Mouse (Mus musculus) left cerebral cortex, postnatal 4 days (tissue): ENCODE measurements around the gene Dhtkd1. TPM values are rescaled to one million over a fixed set of nuclear protein-coding genes. Genes with fewer than 3 reads are reported as not detected.
A peak's percentile ranks its signal among the peaks of the same experiment; 100 is the strongest.

Experiments
- DNase-seq: peaks from one replicate; pipeline ENCODE4 v3.0.0-alpha.2; 2022
- intact Hi-C: fragments of 180-260 bp; cut with DNase I; formaldehyde crosslinking; loops from one replicate; pipeline ENCODE4 v1.15.1; 2025
- total RNA-seq, 2 experiments: library from RNA; stranded (reverse); gene quantifications; 2 replicates each; pipeline ENCODE4 v1.2.3; 2021

The Dhtkd1 gene
- total RNA-seq, 2 experiments from 2014 or later, result 11.6 to 14.8 TPM

GRCm38 (mm10) chr2:5934936-5935335, 7.7 kb downstream of the Dhtkd1 start:
- no peak for DNase-seq
- intact Hi-C loops, result no loop called here

- DNase-seq, result no peak
- intact Hi-C loops, result no loop called here
These were observed 10.7 kb downstream of the Dhtkd1 start for GRCm38 (mm10) chr2:5931938-5932337.

DNA sequence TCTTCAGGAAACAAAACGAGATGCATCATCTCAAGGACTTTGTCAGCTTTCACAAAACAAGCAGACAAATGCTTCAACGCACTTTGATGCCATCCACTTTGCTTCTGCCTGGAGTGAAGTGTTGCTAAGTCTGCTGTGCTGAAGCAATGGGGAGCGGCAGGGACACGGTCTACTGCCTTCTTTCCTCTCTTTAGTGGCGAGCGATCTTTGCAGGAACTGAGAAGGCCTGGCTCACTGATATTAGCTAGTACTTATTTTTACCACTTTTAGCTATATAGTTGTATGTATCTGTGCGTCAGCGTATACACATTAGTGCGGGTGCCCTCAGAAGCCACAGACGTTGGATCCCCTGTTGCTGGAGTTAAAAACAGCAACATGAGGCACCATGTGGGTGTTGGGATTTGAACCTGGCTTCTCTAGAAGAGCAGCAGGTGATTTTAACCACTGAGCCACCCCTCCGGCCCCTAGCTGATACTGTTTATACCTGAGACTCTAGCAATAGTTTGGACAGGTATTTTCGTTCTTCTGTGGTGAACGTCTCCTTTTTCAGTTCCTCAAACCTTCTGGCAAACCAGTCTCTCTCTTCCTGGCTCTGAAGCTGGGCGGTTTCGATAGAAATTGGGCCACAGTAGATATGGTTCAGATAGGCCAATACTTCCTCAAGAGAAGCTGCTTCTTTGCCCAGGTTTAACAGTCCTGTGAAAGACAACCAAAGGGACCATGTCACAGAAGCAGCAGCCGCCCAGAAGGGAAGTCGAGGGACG, 12.1 kb downstream of the Dhtkd1 start:
- DNase-seq, result no peak
- intact Hi-C loops, result no loop called here

DNA sequence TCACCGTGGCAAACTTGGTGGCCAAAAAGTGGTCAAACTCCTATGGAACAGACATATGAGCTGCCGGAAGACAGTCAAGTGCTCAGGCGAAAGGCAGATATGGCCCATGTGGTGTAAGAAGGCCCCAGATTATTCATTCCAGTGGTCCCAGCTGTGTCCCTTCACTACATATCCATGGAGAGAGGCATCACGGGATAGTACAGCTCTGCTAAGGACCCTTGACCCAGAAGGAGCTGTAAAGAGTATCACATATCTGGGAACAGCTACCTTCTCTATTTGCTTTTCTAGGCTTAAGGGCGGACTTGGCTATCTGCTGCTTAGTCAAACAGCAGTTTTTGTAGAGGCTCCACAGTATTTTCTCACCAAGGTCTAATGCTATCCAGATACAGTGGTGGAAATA, 12.8 kb downstream of the Dhtkd1 start:
- intact Hi-C loops, result no loop called here
- no peak for DNase-seq

DNA sequence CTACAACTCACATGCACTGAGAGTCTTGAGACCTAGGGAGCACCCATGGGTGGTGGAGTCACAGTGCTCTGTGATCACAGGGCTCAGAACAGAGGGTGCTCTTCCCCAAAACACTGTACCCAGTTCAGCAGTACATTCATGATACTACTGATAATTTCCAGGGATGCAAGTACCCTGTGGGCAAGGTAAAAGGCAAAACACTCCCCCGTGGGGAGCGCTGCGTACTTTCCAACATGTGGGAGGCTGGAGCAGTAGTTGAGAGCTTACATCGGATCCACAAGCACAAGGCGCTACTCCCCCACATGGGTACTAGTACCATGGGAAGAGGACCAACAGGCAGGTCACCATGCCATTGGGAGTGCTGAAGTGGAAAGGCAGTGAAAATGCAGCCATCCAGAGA, 15.1 kb downstream of the Dhtkd1 start:
- no peak for DNase-seq
- intact Hi-C loops, result no loop called here

DNA sequence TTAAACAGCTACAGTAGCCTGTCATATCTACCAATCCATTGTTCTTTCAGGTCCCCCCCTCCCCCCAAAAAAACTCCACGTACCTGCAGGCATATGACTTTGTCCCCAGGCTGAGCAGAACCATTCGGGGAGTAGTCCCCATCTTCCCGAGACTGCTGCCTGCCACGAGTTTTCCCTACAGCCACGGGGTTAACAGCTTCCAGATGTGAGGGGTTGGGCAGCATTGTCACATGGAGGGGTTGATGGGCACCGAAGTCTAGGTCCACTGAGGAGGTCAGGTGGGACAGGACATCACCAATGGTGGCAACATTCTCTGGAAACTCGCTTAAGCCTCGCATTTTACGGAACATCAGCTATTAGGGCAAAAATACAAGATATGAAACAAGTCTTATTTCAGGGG, 18.8 kb downstream of the Dhtkd1 start:
- no peak for DNase-seq
- intact Hi-C loops, result no loop called here

DNA sequence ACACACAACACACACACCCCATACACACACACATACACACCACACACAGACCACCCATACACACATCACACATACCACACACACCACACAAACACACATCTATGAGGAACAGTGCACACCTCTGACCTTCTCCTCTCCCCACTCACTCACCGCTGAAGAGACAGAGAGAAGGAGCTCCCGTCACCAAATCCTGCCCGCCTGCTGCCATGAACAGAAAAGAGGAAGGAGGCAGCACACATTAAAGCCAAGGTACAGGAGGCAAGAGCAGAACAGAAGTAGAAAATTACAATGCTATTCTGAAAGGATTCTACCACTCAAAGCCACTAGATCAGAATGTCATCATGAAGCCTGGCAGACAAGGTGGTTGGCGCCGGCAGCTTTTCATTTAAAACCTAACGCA, 19.8 kb downstream of the Dhtkd1 start:
- intact Hi-C loops, result no loop called here
- DNase-seq, result no peak

DNA sequence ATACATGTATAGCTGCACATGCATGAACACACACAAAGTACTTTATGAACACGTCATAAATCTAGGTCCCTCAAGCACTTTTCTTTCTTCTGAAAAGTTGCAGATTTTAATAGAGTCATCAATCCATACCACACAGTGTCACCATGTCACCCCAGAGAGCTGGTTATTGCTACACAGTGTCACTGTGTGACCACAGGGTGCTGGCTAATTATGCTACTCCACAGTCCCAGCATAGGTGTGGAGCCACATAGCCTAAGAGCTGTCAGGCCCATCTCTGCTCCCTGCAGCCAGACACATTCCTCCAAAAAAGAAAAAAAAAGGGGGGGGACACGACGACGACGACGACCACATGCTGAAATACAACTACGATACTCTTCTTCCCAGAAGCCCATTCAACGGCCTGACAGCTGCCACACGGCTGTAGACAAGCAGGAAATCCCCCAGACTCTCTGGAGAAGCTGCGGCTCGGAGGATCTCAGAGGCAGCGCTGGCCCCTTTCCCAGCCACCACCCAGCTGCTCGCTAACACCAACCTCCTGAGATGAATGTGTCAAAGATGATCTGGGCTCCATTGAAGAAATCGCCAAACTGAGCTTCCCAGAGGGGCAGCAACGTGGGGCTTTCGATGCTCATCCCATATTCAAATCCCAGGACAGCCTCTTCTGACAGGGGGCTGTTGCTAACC, 31.2 kb downstream of the Dhtkd1 start:
- intact Hi-C loops, result no loop called here
- DNase-seq, result peak; percentile 46

DNA sequence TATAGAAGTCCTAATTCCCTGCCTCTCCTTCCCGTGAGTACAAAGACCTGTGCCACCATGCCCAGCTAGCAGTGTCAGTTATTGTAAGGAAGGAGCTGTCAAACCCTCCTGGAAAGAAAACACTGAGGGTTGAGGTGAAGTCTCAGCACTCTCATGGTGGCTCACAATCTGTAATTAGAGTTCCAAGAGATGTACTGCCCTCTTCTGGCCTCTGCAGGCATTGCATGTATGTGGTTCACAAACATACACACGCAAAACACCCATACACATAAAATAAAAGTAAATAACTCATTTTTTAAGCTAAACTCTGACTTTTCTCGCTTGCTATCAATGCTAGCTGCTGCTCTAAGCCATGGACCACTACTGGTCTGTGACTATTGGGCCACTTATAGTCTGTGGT, 36.0 kb downstream of the Dhtkd1 start:
- DNase-seq, result peak; percentile 30
- intact Hi-C loops, result no loop called here

- intact Hi-C loops, result no loop called here
- DNase-seq, result peak; percentile 44
These were observed 36.5 kb downstream of the Dhtkd1 start for GRCm38 (mm10) chr2:5906092-5906491.

- DNase-seq, result peak; percentile 23
- intact Hi-C loops, result no loop called here
These were observed 42.4 kb downstream of the Dhtkd1 start for GRCm38 (mm10) chr2:5900145-5900544.

DNA sequence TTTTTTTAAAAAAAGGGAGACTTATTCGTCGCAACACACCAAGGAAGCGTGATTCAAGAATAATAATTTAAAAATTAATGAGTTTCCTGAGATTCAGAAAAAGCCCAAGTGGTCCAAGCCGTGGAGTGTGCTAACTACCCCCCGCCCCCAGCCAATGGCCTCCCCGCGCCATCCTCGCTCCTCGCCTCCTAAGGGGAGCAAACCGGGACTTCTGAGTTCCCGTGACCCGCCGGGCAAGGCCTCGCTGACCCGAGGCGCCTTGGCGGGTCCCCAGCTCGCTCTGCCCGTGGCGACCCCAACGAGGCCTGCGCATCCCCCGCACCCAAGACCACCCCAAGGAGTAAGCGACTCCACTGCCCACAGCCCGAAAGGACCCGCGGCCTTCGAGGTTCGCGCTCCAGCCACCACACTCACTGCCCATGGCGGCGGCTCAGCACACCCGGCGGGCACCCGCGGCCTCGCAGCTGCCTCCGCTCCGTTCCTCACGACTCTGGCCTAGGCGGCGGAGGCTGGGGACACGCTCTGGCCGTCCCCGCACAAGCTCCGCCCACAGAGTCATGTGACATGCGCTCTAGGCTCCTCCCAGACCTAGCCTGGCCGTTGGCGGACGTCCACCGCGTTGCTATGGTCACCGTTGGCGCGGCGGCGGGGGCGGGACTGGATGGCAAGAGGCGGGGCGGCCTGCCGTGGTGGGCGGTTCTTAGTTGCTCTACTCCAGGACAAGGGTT, 47.6 kb downstream of the Dhtkd1 start, which contains the start of gene Sec61a2:
Gene Sec61a2 (minus strand): TSS at position 590 of the 728 bp plus-strand sequence.
- peak; percentile 100 for DNase-seq
- intact Hi-C loops, result no loop called here

GRCm38 (mm10) chr2:5894296-5894695, 48.3 kb downstream of the Dhtkd1 start:
- no peak for DNase-seq
- intact Hi-C loops, result no loop called here

DNA sequence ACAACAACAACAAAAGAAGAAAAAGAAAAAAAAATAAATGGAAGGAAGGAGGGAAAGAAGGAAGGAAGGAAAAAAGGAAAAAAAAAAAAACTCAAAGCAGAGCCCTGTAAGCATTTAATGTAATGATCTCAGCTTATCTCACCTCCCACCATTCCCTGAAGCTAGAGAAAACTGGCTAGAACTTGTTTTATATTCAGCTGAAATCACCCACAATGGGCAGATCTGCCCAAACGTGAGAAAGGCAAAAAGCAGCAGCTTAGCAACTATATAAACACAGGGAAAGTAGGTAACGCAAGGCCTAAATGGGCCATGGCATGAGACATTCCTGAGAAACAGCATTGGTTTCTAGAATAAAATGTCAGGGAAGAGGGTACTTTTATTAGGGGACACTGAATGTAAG, 53.2 kb downstream of the Dhtkd1 start:
- no peak for DNase-seq
- intact Hi-C loops, result no loop called here

- intact Hi-C loops, result no loop called here
- DNase-seq, result no peak
These were observed 53.7 kb downstream of the Dhtkd1 start for GRCm38 (mm10) chr2:5888865-5889264.

- intact Hi-C loops, result no loop called here
- no peak for DNase-seq
These were observed 65.1 kb downstream of the Dhtkd1 start for GRCm38 (mm10) chr2:5877446-5877845.

GRCm38 (mm10) chr2:5869746-5870145, 72.8 kb downstream of the Dhtkd1 start:
- DNase-seq, result no peak
- intact Hi-C loops, result no loop called here

GRCm38 (mm10) chr2:5867681-5868080, 74.9 kb downstream of the Dhtkd1 start:
- intact Hi-C loops, result no loop called here
- no peak for DNase-seq

- no peak for DNase-seq
- intact Hi-C loops, result no loop called here
These were observed 79.8 kb downstream of the Dhtkd1 start, which contains the start of gene Gm13199 for GRCm38 (mm10) chr2:5862834-5863233. Gene Gm13199 (minus strand): TSS chr2:5862934.

GRCm38 (mm10) chr2:5851866-5852265, 90.7 kb downstream of the Dhtkd1 start:
- intact Hi-C loops, result no loop called here

DNA sequence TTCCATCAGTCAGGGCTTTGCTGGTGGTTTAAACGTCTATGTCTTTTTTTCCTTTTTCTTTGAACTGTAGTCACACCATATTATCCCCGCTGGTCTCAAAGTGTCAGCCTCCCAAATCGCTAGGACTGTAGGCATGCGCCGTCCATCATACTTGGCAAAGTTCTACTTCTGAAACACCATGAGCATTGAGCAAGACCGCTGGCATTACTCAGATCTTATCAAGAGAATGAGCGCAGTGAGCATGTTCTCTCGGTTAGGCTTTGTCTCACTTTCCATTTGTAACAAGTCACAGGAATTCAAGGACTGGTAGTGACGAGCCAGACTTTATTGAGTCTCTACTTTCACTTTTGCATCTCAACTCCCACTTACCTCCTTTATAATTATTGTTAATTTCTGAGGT, 91.5 kb downstream of the Dhtkd1 start:
- intact Hi-C loops, result no loop called here
- DNase-seq, result no peak

More at GRCm38 (mm10) chr2:5851866-5852265, 90.7 kb downstream of the Dhtkd1 start:
- no peak for DNase-seq
